Mouse (Mus musculus) midbrain, embryonic 14.5 days (tissue): ENCODE measurements around the gene Slc25a45. TPM values are rescaled to one million over a fixed set of nuclear protein-coding genes. Genes with fewer than 3 reads are reported as not detected.

Source experiments
- ATAC-seq: fragments of 200-750 bp; cut with Nextera tagmentation; 2 replicates; pipeline ENCODE4 v1.8.0; 2017; ENCODE audit warnings: moderate number of reproducible peaks, moderate library complexity; ENCODE audit not compliant: low FRiP score, low TSS enrichment
- DNase-seq: peaks from one replicate; pipeline ENCODE4 v3.0.0-alpha.2; 2015
- H3K27ac ChIP-seq: fragments of 300-500 bp; sonication (generic); replicated peaks from 2 replicates; pipeline ENCODE4 v1.5.1; 2014; ENCODE audit warnings: mild to moderate bottlenecking, low read depth, low read length, moderate library complexity
- H3K27me3 ChIP-seq: fragments of 300-500 bp; sonication (generic); 2 replicates; pipeline ENCODE4 v1.6.1; 2014; ENCODE audit warnings: low read length, control low read depth, mixed read lengths; ENCODE audit not compliant: control insufficient read depth, insufficient read depth
- H3K36me3 ChIP-seq: fragments of 300-500 bp; sonication (generic); 2 replicates; pipeline ENCODE4 v1.6.1; 2014; ENCODE audit warnings: low read length, control low read depth; ENCODE audit not compliant: control insufficient read depth, insufficient read depth
- H3K4me1 ChIP-seq: fragments of 300-500 bp; sonication (generic); 2 replicates; pipeline ENCODE4 v1.6.1; 2014; ENCODE audit warnings: mild to moderate bottlenecking, antibody characterized with exemption, low read length, control low read depth; ENCODE audit not compliant: control insufficient read depth, insufficient read depth
- H3K4me2 ChIP-seq: fragments of 300-500 bp; sonication (generic); 2 replicates; pipeline ENCODE4 v1.6.1; 2014; ENCODE audit warnings: mild to moderate bottlenecking, low read length, moderate library complexity
- H3K4me3 ChIP-seq: fragments of 300-500 bp; sonication (generic); replicated peaks from 2 replicates; pipeline ENCODE4 v1.5.1; 2014; ENCODE audit warnings: low read depth, low read length
- H3K9ac ChIP-seq: fragments of 300-500 bp; sonication (generic); replicated peaks from 2 replicates; pipeline ENCODE4 v1.6.1; 2014; ENCODE audit warnings: mild to moderate bottlenecking, low read length, moderate library complexity
- H3K9me3 ChIP-seq: fragments of 300-500 bp; sonication (generic); 2 replicates; pipeline ENCODE4 v1.6.1; 2016; ENCODE audit warnings: low read length, control low read depth, mixed read lengths; ENCODE audit not compliant: control insufficient read depth
- whole genome bisulfite sequencing: fragments of 180-500 bp; shearing (Covaris S2); extraction: QIAGEN DNeasy Blood & Tissue Kit; methylation state at CpG from one replicate; pipeline ENCODE4 v1.1.7; 2014; 5-methylcytosine and 5-hydroxymethylcytosine counted together
- polyA plus RNA-seq: library from polyadenylated mRNA; unstranded; fragments of >200 nt; fragmentation: Nextera tagmentation; extraction: Ambion mirVana; gene quantifications from 2 replicates; pipeline ENCODE4 v1.2.1, GENCODE M21; 2014

Gene Slc25a45
- polyA plus RNA-seq, 1 experiment from 2014 or later, result 1.2 TPM

- no peaks in the 10 kb centered on the region for H3K27me3 ChIP-seq
- DNase-seq, result no peak
- no peak overlapping the region for H3K4me3 ChIP-seq
- H3K4me1 ChIP-seq, result no peaks in the 10 kb centered on the region
- H3K9me3 ChIP-seq, result no peaks in the 10 kb centered on the region
- H3K36me3 ChIP-seq, result peaks cover 62% of the 10 kb centered on the region
- 89% methylated on average over 6 of the region's 6 CpGs for WGBS
- H3K9ac ChIP-seq, result no peak overlapping the region
- H3K4me2 ChIP-seq, result no peak overlapping the region
- no peak overlapping the region for H3K27ac ChIP-seq
- no peak for ATAC-seq
Measured at GRCm38 (mm10) chr19:5868096-5868495, 9.5 kb upstream of the Slc25a45 start.

GRCm38 (mm10) chr19:5871273-5871672 is 6.3 kb upstream of the Slc25a45 start:
- DNase-seq, result peak; percentile 47
- Histone ChIP-seq H3K4me3 (no peak overlapping the region), H3K36me3 (peaks cover 40% of the 10 kb centered on the region), H3K27ac (0 out of 2 replicates have a peak overlapping the region, but pooled peaks have one; percentile 32), H3K4me1 (peaks cover 9% of the 10 kb centered on the region), H3K9ac (no peak overlapping the region; the same call in 1 of the 2 replicates), H3K9me3 (no peaks in the 10 kb centered on the region), H3K27me3 (no peaks in the 10 kb centered on the region), H3K4me2 (no peak overlapping the region)
- 22% methylated on average over 7 of the region's 7 CpGs for WGBS
- ATAC-seq, result no peak

- Histone ChIP-seq H3K27me3 (no peaks in the 10 kb centered on the region), H3K4me2 (no peak overlapping the region), H3K36me3 (peaks cover 37% of the 10 kb centered on the region), H3K9me3 (no peaks in the 10 kb centered on the region), H3K9ac (no peak overlapping the region; the same call in 1 of the 2 replicates), H3K4me3 (no peak overlapping the region), H3K27ac (0 out of 2 replicates have a peak overlapping the region, but pooled peaks have one; percentile 32), H3K4me1 (peaks cover 9% of the 10 kb centered on the region)
- WGBS, result 69% methylated on average over 6 of the region's 6 CpGs
- ATAC-seq, result no peak
- DNase-seq, result no peak
Measured at GRCm38 (mm10) chr19:5871683-5872082, 5.9 kb upstream of the Slc25a45 start.

- H3K36me3 ChIP-seq, result peaks cover 31% of the 10 kb centered on the region
- H3K4me1 ChIP-seq, result peaks cover 9% of the 10 kb centered on the region
- 95% methylated on average over 4 of the region's 4 CpGs for WGBS
- no peaks in the 10 kb centered on the region for H3K27me3 ChIP-seq
- H3K9ac ChIP-seq, result no peak overlapping the region
- H3K4me2 ChIP-seq, result no peak overlapping the region
- no peaks in the 10 kb centered on the region for H3K9me3 ChIP-seq
- H3K4me3 ChIP-seq, result no peak overlapping the region
- H3K27ac ChIP-seq, result no peak overlapping the region
- DNase-seq, result no peak
- ATAC-seq, result no peak
Measured at GRCm38 (mm10) chr19:5872528-5872927, 5.1 kb upstream of the Slc25a45 start.

GRCm38 (mm10) chr19:5872931-5873556 is 4.6 kb upstream of the Slc25a45 start:
- no peak overlapping the region for H3K9ac ChIP-seq

GRCm38 (mm10) chr19:5874391-5874968 is 3.1 kb upstream of the Slc25a45 start:
- Histone ChIP-seq H3K27ac (no peak overlapping the region; the same call in 1 of the 2 replicates), H3K4me2 (peak overlapping the region; percentile 90), H3K9ac (peak overlapping the region; percentile 77), H3K4me1 (peaks cover 9% of the 10 kb centered on the region), H3K9me3 (no peaks in the 10 kb centered on the region), H3K4me3 (peak overlapping the region; percentile 75), H3K36me3 (peaks cover 12% of the 10 kb centered on the region; the same call in 1 of the 2 replicates), H3K27me3 (no peaks in the 10 kb centered on the region)
- DNase-seq, result no peak
- ATAC-seq, result peak; percentile 14; the same call in 1 of the 2 replicates
- WGBS, result 9% methylated on average over 13 of the region's 13 CpGs

More at GRCm38 (mm10) chr19:5872931-5873556, 4.6 kb upstream of the Slc25a45 start:
- Histone ChIP-seq H3K4me3 (no peak overlapping the region), H3K27me3 (no peaks in the 10 kb centered on the region), H3K9me3 (no peaks in the 10 kb centered on the region), H3K36me3 (peaks cover 25% of the 10 kb centered on the region), H3K27ac (no peak overlapping the region), H3K4me2 (no peak overlapping the region), H3K4me1 (peaks cover 9% of the 10 kb centered on the region)
- no peak for ATAC-seq
- DNase-seq, result no peak
- 90% methylated on average over 19 of the region's 19 CpGs for WGBS

- ATAC-seq (peak; percentile 90), DNase-seq (peak; percentile 98)
- Histone ChIP-seq H3K9me3 (no peaks in the 10 kb centered on the region), H3K4me3 (peak within 1 kb of the TSS; percentile 75), H3K9ac (peak within 1 kb of the TSS; percentile 77), H3K4me1 (peaks cover 9% of the 10 kb centered on the region), H3K36me3 (peaks cover 7% of the 10 kb centered on the region; the same call in 1 of the 2 replicates), H3K27me3 (no peaks in the 10 kb centered on the region), H3K27ac (peak within 1 kb of the TSS; percentile 50), H3K4me2 (peak within 1 kb of the TSS; percentile 90)
- WGBS, result under 1% methylated on average over 37 of the region's 37 CpGs
Measured at GRCm38 (mm10) chr19:5874969-5875480, 2.6 kb upstream of the Slc25a45 start, which contains the start of gene Frmd8. Gene Frmd8 (minus strand): TSS chr19:5875274.

GRCm38 (mm10) chr19:5878362-5878722 is 734 bp downstream of the Slc25a45 start:
- Histone ChIP-seq H3K27ac (no peak overlapping the region), H3K9me3 (no peaks in the 10 kb centered on the region), H3K4me3 (no peak overlapping the region), H3K4me2 (no peak overlapping the region), H3K27me3 (no peaks in the 10 kb centered on the region), H3K9ac (no peak overlapping the region), H3K36me3 (no peaks in the 10 kb centered on the region), H3K4me1 (peaks cover 9% of the 10 kb centered on the region)
- ATAC-seq, result no peak
- WGBS, result 79% methylated on average over 7 of the region's 7 CpGs
- no peak for DNase-seq
